Mouse (Mus musculus) embryo, embryonic 10.5 days (tissue): ENCODE data around the gene Stox2.

Source experiments
- DNase-seq: peaks from one replicate; pipeline ENCODE4 v3.0.0-alpha.2; 2015; ENCODE audit warnings: low spot score

The Stox2 gene

DNA sequence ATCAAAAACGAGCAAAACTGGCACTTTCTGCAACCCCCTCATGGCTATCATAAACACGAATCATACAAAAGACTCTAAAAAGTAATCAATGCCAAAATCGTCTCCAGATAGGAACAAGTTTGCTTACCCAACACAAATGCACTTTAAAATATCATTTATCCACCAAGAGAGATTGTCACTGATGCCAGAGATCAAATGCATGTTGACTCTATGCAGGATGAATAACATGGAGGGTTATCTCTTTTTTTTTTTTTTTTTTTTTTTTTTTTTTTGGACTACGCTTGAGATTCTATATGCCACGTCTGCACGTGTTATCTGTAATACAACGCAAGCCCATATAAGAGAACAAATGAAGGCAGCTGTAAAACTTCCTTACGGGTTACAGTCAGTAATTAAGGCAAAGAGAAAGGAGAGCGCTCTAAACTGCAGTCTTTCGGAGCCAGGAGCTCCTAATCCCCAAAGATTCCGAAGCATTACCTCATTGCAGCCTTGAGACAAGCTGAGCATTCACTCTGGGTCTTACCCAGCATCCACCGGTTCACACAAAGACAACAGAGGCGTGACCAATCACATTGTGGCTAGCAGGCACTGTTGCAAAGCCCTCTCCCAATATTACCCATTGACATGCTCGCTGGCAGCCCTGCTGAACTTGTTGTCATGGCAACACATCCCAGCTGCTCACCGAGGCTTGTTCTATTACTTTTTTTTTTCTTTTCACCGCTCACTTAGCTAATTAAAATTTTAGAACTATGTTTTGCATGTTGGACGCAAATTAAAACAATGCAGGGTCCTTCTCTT, 203.8 kb downstream of the Stox2 start:
- DNase-seq, result peak; percentile 95

DNA sequence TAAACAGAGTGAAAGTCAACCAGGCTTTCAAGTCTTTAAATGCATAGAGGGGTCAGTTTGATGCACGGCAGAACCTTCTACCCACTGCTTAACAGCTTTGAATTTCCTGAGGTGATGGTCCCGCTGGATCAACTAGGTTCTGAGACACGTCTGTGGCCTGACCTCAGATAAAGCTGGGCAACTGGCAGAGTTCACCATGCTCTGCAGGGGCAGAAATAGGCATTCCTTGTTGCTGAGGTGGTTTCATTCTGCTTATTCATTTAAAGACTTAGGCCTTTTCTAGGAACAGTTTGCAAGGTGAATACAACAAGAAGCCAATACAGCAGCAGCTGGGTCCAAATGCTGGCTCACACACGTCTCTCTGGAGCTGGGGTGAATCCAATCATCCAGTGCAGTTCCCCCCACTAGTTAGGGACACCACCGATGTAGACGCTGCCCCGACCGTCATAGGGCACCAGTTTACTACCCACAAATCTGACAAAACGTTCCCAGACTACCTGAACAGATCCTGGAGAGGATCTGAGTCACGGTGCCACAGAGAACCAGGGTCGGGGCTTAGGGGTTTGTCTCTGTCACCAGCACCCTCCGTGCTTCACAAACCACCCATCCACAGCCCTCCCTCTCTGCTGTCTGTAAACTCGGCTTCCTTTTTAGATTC, 204.6 kb downstream of the Stox2 start:
- no peak for DNase-seq

DNA sequence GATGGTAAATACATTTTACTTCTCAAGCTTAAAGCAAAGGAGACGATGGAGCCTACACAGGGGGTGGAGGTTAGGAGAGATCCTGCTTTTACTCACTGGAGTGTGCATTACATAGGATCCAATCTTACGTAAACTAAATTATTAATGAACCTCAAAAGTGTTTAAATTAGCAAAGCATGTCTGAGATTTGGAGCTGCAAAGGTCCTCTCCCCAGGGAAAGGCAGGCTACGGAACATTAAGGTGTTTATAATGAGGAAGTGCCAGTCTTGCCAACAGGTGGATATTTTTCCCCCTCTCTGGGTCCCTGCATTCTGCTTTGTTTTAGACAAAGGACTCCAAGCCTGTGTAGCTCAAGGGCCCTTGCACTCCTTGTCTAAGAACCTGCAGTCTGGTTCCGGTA, 205.3 kb downstream of the Stox2 start:
- DNase-seq, result no peak

DNA sequence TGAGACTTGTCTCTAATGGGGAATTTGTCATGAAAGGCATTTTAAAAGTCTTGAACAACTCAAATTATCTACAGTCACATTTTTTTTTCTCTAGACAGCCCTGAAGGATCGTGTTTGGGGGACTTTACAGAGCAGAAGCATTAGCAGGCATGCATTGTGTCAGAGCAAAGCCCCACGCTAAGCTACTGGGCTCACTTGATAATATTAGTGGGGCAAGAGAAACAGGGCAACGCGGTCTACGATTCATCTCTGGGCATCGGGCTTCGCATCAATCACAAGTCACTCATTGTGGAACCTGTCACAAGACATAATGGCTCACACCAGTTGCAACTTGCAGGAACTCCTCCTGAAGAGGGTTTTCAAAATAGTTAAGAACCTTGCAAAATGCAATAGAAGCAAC, 205.9 kb downstream of the Stox2 start:
- peak; percentile 69 for DNase-seq

DNA sequence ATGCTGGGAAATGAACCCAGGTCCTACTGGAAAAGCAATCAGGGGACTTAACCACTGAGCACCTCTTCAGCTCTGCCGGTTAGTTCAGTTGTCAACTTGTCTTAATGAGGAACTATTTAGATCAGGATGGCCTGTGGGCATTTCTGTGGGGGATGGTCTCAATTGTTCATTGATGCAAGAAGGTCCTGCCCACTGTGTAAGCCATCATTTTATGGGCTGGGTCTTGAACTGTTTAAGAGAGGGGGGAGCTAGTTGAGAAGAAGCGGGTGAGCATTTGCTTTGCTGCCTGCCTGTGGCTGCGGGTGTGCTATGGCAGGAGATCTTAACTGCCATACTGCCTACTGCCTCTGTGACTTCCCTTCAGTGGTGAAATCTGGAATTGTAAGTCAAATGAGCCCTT, 214.1 kb downstream of the Stox2 start:
- no peak for DNase-seq

DNA sequence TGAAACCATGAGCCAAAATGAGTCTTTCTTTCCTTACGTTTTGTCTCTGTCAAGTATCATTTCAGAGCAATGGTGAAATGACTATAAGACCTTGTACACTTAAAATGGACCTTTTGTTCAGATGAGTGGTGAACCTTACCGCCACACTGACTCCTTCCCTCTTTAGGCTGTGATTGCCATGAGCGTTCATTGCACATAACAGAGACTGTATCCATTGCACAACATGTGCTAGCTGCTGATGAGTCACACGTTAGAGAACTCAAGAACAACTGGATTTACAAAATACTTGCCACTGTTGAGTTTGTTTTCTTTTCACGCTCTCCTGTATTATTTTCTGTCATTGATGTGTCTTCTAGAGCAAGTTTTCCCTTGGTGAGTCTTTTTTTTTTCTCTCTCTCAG, 216.1 kb downstream of the Stox2 start:
- DNase-seq, result no peak

DNA sequence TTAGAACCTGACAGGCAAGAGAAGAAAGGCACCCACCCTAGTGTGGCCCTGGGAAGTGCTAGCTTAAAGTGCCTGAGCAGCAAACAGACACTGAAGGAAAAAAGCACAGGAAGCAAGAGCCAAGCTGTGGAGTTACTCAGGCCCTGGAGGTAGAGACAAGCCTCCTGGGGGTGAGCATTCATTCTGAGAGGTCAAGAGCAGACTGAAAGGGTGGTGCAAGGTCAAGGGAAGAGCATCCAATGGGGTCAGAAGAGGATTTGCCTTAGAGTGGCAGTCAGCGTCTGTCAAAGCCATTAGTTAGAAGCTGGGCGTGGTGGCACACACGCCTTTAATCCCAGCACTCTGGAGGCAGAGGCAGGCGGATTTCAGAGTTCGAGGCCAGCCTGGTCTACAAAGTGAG, 224.3 kb downstream of the Stox2 start:
- DNase-seq, result no peak

DNA sequence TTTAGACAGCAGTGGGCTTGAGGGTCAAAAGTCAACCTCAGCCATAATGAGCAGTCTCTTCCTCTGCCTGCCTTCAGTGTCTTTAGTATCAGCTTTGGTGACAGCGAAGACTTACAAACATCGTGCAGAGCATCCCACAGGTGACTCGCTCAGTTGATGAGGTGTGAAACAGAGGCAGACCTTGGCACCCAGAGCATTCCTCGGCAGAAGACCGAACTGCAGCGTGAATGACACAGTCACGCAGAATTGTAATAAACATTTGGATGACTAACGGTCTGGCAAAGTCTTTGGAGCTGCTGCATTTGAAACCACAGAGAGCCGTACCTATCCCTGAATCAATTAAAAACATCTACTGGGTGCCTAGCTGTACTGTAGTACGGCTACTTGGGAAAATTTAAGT, 225.0 kb downstream of the Stox2 start:
- DNase-seq, result peak; percentile 17

DNA sequence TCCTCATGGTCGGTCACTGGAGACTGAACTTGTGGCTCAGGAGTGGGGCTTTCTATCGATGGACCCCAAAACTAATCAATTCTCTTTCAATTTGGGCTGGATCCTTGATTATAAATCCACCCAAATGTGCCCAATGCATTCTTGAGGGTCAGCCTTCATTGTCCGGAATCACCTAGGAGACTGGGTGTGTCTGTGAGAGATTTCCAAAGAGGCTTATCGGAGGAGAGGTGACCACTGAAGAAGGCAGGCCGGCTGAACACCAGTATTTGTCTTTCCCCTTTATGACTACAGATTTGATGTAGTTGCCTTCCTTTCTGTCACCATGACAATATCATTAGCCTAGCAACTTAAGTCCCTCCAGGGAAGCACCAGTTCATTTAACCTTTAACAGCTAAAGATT, 225.8 kb downstream of the Stox2 start:
- DNase-seq, result peak; percentile 44

DNA sequence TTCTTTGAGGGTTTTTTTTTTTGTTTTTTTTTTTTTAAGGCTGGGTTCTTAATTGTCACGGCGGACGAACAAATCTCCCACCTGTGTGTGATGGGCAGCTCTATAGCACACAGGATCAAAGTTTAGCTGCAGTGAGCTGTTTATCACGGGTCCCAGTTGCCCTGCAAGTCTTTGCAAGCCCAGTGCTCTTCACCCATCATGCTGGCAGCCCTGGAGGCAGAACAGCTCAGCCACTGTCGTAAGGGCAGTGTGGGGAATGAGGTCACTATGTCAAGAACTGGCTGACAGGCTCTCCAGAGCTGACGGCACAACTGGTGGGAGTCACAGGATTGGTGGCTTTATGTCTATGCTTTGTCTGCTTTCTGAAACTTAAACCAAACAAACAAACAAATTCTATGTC, 227.6 kb downstream of the Stox2 start:
- peak; percentile 63 for DNase-seq

DNA sequence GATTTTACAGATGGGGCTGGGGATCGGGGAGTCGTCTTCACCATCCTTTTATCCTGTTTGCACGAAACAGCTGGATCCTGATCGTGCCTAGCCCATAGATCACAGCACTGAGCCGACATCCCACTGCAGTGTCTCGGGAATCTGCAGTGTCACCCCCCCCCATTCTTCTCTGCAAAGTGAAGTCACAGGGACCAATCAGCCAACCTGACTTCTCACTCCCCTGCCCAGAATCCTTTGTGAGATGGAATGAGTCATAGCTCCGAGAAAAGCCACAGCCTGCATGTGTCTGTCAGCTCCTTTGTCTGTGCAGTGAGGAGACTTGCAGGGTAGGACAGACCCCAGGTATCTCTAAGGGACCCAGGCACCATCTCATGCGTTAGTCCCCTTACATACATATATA, 228.1 kb downstream of the Stox2 start:
- DNase-seq, result peak; percentile 64

DNA sequence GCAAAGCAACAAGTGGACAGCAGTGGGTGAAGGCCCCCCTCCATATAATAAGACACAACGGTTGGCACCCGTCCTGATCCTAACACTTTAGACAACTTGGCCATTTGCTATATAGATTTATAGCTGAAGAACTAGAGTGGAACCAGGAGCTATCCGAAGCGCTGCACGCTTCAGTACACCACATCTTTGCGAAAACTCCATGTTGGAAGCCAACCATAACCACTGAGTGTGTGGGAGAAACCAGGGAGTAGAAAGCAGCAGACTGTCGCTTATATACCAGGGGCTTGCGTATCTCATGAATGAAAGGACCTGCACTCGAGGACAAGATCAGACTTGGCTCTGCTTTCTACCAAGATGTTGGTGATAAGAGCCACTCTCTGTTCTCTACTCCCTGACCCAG, 234.0 kb downstream of the Stox2 start:
- no peak for DNase-seq

DNA sequence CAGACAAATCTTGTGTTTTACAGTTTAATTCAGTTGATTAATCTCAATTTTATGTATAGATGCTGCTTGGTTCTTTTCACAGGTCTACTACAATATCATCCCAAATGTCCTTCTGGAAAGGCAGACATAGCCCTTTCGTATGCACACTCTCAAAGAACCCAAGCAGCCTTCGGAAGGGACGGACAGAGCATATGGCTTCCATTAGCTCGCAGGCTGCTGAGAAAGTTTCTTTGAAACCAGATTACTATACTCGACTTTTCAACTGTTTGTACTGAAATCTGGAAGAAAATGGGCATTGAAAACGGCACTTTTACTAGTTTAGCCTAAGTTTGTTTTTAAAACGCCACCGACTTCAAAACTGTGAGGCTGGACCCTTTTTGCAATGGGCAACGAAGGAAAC, 234.9 kb downstream of the Stox2 start:
- DNase-seq, result peak; percentile 60

DNA sequence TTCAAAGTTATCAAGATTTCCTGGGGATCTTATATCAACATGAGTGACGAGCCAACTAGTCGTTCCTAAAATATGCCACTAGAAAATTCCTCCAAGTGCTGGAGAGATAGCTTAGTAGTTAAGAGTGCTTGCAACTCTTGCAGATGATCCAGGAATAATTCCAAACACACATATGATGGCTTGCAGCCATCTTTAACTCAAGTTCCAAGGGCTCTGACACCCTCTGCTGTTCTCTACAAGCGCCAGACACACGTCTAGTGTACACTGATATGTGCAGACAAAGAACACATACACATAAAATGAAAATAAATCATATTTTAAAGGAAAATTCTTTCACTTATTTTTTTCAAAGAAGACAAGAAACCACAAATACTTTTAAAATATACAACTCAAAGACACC, 237.9 kb downstream of the Stox2 start:
- DNase-seq, result no peak

DNA sequence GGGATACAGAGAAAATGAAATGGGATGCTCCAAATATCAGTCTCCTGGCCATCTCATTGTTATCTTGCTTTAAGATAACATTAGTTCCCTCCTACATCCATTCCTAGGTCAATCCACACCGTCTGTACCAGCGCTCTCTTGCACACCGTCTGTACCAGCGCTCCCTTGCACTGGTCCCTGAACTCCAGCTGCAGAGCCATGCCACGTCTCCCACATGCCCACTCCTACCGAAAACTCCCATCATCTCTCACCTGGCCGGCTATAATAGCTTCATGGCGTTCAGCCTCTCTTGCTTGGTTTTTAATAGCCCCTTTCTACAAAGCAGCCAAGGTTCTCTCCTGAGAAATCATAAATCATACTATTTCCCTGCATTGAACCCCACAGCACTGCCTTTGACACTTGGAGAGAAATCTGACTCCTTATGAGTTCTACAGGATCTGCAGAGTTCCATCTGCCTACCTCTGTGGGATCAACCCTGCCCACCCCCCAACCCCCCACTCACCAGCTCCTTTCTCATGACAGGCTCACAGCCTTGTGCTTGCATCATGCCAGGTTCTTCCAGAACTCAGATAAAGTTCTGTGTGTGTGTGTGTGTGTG, 239.4 kb downstream of the Stox2 start:
- DNase-seq, result no peak

DNA sequence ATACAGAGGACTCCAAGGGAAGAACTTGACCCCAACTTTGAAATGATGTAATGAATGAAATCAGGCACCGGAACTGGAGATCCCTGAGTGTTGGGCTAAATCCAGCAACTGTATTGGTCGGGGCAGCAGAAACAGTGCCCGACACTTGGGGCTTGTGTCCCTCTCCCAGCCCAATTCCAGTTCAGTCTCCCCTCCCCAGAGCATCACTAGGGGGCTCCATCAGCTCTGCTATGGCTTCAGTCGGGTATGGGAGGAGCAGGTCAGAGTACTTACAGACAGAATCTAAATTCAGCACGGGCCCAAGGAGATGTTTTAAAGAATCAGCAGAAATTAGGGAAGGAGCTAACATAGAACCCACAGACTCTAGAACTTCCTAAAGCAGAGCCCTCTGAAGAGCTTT, 240.7 kb downstream of the Stox2 start:
- no peak for DNase-seq

DNA sequence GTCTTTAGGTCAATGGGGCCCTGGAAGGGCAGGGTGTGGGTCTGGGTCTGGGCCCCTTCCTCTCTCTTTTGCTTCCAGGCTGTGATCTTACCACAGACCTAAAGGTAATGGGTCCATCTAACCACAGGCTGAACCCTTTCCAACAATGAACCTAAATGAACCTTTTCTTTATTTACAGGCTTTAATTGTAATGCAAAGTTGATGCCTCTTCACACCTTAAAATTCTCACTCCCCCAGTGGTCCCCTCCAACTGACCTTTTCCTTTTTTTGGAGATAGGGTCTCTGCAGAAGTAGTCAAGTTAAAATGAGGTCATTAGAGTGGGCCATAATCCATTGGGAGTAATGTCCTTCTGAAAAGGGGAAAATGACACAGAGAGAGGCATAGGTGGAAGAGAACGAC, 249.8 kb downstream of the Stox2 start:
- no peak for DNase-seq

DNA sequence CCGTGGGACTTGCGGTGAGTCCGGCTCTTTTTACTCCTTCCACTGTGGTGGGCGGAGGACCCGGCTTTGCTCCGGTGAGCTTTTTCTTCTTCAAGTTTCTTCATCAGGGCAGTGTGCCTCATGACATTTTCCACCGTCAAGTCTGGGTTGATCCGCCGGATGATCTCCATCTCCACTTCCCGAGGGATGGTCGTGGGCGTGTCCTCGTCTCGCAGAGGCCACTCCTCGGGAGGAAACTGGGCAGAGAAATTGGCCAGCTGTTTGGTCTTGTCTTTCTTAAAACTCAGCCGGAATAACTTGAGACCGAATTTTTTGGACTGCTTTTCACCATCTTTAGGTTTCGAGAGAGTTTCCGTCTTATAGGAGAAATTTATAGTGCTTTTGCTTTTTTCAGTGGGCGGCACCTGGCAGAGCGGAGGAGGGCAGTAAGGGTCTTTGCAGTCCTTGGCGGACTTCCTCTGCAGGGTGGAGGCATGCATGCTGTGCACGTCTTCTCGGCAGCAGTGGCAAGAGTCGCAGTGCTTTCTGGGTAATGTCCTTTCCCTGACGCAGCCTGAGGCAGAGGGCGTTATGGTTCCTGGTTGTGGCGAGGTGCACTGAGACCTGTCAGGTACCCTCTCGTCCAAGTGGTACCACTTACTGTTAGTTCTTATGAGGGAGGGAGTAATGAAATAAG, 252.7 kb downstream of the Stox2 start:
- DNase-seq, result no peak

DNA sequence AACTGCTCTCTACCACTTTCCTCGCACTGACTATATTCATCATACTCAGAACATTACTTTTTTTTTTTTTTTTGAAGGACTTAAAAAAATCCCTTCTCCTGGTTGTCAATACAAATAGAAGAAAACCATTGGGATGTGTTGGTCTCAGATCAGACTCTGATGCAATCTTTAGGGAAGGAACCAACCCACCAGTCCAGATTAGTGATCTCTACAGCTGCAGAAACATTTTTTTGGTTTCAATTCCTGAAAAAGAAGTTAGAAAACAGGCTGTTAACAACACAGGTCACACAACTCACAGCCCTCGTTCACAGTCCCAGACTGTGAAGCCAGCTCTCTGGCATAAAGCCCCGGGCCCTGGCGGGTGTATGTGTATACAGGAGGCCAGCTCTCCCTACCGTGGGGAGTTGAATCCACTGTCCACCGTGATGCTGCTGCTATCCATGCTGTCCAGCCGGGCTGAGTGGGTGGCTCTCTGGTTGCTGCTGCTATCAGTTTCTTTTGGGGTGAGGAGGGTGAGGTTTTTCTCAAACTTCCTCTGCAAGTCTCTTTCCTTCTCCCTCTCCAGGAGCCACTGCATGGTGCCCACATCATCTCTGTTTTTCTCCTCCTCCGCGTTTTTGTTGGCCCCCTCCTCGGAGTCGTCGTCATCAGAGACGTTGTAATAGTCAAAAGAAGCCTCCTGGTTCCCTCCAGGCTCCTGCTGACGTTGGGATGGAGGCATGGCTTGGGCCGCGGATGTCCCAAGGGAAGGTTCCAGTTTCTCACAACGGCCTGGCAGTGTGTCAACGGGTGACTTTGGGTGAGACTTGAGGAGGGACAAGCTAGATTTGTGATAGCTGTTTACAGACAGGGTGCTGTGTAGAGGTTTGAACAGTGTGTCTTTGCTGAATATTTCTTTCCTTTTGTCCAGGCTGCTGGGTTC, 254.5 kb downstream of the Stox2 start:
- DNase-seq, result no peak

DNA sequence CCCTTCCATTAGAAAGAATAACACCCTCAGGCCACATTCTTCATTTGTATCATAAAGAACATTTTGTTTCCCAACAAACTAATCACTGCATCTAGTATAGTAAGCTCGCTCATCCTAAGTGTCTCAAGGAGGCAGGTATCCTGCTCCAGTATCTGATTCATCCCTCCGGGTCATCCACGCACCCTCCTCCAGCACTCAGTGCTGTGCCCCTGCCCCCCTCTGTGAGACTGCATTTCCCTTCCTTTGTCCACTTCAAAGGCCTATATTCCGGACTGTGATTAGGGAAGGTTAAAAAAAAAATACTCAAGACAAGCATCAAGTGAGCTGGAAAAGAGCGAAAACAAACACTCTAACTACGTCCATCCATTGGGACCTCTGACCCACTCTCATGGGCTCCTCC, 260.8 kb downstream of the Stox2 start:
- no peak for DNase-seq

DNA sequence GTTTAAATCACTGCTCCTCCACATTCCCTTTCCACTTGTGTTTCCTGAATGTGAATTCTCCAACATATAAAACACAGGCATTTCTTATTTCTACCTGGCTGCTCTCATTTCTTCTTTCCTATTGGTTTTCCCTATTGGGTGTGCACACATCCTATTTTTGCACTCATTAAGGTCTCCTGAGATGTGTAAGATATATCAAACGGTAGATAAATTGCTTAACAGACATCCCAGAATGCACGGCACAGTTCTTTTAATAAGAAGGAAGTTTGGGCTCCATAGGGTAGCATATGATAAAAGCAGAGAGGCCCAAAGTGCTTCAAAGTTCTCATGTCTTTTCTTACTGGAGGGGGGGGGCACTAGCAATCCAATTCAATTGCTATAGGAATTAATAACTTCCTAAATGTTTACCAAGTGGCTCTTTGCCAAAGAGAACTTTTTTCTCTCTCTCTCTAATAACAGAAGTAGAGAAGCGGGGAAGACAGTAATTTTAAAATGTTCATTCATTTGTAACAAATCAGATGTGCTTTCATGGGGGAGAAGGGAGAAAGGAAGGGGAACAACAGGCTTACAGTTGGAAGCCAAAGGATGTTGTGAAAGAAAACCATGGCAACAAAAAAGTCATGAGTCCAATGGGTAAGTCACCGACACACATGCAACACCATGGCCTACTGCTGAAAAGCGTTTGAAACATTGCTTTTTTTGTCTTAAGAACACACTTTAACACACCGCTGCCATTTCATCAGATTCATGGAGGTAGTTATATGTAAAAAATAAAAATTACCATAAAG, 263.2 kb downstream of the Stox2 start:
- DNase-seq, result no peak
